Mouse (Mus musculus): ENCODE data around the gene Lsm5.
A peak's percentile ranks its signal among the peaks of the same experiment; 100 is the strongest.

Gene Lsm5

GRCm38 (mm10) chr6:56703931-56704900, at the start of gene Lsm5:
Lsm5 (minus strand) TSS chr6:56704710.
- peak; percentile 97 for DNase-seq (ENCODE audit: low read depth, low spot score)

GRCm38 (mm10) chr6:56753719-56754118, 49.2 kb upstream of the Lsm5 start:
- DNase-seq (ENCODE audit: low read depth, low spot score): no peak

GRCm38 (mm10) chr6:56745950-56746543, 41.5 kb upstream of the Lsm5 start:
- DNase-seq (ENCODE audit: low read depth, low spot score): peak; percentile 40

- no peak for DNase-seq (ENCODE audit: low read depth, low spot score)
Observed at GRCm38 (mm10) chr6:56732545-56732944, 28.0 kb upstream of the Lsm5 start.

GRCm38 (mm10) chr6:56720877-56721276, 16.4 kb upstream of the Lsm5 start:
- DNase-seq (ENCODE audit: low read depth, low spot score): no peak

- DNase-seq (ENCODE audit: low read depth, low spot score): no peak
Observed at GRCm38 (mm10) chr6:56719071-56719470, 14.6 kb upstream of the Lsm5 start.

- peak; percentile 75 for DNase-seq (ENCODE audit: low read depth, low spot score)
Observed at GRCm38 (mm10) chr6:56715270-56715666, 10.8 kb upstream of the Lsm5 start.

GRCm38 (mm10) chr6:56714574-56715269, 10.2 kb upstream of the Lsm5 start, which contains the start of gene Avl9:
Avl9 (plus strand) TSS chr6:56714899.
- DNase-seq (ENCODE audit: low read depth, low spot score): peak; percentile 97

- DNase-seq (ENCODE audit: low read depth, low spot score): no peak
Observed at GRCm38 (mm10) chr6:56714186-56714573, 9.7 kb upstream of the Lsm5 start.

- no peak for DNase-seq (ENCODE audit: low read depth, low spot score)
Observed at GRCm38 (mm10) chr6:56692445-56692844, 12.1 kb downstream of the Lsm5 start.

- DNase-seq (ENCODE audit: low read depth, low spot score): peak; percentile 90
Observed at GRCm38 (mm10) chr6:56691205-56691604, 13.3 kb downstream of the Lsm5 start.

- no peak for DNase-seq (ENCODE audit: low read depth, low spot score)
Observed at GRCm38 (mm10) chr6:56688238-56688637, 16.3 kb downstream of the Lsm5 start.

GRCm38 (mm10) chr6:56664410-56664809, 40.1 kb downstream of the Lsm5 start:
- no peak for DNase-seq (ENCODE audit: low read depth, low spot score)

GRCm38 (mm10) chr6:56655393-56655792, 49.1 kb downstream of the Lsm5 start:
- peak; percentile 38 for DNase-seq (ENCODE audit: low read depth, low spot score)

GRCm38 (mm10) chr6:56652121-56652592, 52.4 kb downstream of the Lsm5 start:
- no peak for DNase-seq (ENCODE audit: low read depth, low spot score)
